Mouse (Mus musculus): ENCODE data around the gene Pp2d1. TPM values are rescaled to one million over a fixed set of nuclear protein-coding genes. Genes with fewer than 3 reads are reported as not detected.

The Pp2d1 gene
- total and polyA plus RNA-seq, 3 experiments, result not detected

DNA sequence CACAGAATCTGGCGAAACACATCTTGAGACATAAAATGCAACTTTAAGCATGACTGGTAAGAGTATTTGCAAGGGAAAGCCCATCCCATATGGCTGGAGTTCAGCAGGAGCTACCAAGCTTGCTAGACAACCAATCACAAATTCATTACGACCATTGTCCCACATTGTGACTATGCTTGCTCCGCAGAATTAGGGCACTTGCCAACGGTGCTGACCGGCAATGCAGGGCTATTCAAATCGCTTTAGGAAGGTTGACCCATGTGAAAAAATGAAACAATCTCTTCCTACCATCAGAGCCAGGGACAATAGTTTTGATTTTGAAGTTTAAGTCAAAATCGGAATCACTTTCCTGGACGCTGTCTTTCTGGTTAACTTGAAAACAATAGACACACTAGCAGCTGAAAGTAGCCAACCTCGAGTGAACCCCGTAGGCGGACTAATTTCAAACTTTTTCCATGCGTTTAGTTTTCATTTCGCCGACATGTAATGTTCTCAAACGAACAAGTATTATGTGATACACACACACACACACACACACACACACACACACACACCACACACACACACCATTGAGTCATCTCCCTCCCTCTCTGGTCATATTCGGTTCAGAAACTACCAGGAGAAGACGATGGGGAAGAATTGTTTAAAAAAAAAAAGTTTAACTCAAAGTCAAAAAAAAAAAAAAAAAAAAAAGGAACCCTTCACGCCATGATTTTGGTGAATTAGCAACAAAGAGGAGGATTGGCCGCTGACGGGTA, 27.1 kb upstream of the Pp2d1 start, which contains the start of gene Kat2b (continued):
- TF ChIP-seq IRF4 (IDR thresholded peaks at IDR 0.05; ENCODE audit: low read depth, low read length) (0 out of 2 replicates have a peak, but pooled peaks have one; percentile 10), SMC3 (IDR thresholded peaks at IDR 0.05; ENCODE audit: low read depth, low read length) (no peak), RAD21 (IDR thresholded peaks at IDR 0.05; ENCODE audit: low read depth, low read length) (no peak), NRF1 (IDR thresholded peaks at IDR 0.05; ENCODE audit: low read depth, low read length) (no peak), POLR2A (IDR thresholded peaks at IDR 0.05; ENCODE audit: low read depth, low read length) (no peak), MAZ (IDR thresholded peaks at IDR 0.05; ENCODE audit: low read depth, low read length) (0 out of 2 replicates have a peak, but pooled peaks have one; percentile 17), CHD2 (IDR thresholded peaks at IDR 0.05; ENCODE audit: low read length) (no peak), ZC3H11A (IDR thresholded peaks at IDR 0.05; ENCODE audit: low read depth, low read length) (no peak), MXI1 (IDR thresholded peaks at IDR 0.05; ENCODE audit: low read depth, low read length) (no peak; the same call in 1 of the 2 replicates), CHD1 (IDR thresholded peaks at IDR 0.05; ENCODE audit: low read depth, low read length) (peak; percentile 47; the same call in 1 of the 2 replicates), JUN (IDR thresholded peaks at IDR 0.05; ENCODE audit: insufficient read depth, low read depth, low read length) (no peak), ZNF384 (IDR thresholded peaks at IDR 0.05; ENCODE audit: low read depth, low read length) (peak; percentile 92), E2F4 (IDR thresholded peaks at IDR 0.05; ENCODE audit: insufficient replicate concordance, low read depth, low read length) (no peak), HCFC1 (IDR thresholded peaks at IDR 0.05; ENCODE audit: low read depth, low read length) (no peak; the same call in 1 of the 2 replicates)

DNA sequence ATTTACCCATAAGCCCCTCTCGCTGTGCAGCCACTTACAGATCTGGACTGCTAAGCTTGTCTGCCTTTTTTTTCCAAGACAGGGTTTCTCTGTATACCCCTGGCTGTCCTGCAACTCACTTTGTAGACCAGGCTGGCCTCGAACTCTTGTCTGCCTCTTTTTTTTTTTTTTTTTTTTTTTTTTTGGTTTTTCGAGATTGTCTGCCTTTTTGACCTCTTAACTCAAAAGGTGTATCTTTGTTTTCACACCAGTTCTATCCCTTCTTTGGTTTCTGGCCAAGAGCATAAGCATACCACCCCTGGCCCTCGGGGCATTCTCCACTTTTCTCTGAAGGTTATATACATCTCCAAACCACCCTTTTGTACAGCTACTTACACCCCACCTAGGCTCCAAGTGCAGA, 25.6 kb upstream of the Pp2d1 start:
- dilution Hi-C loops (cut with MboI; ENCODE audit: extremely low pct_ligation_motif_present, extremely low pct_unique_long_range_greater_than_20kb, low sequenced_read_pairs), result no loop called here
- H3K27ac ChIP-seq (ENCODE audit: insufficient read depth, low read depth), result no peak overlapping the region
- TF ChIP-seq BHLHE40 (IDR thresholded peaks at IDR 0.05; ENCODE audit: low read depth, low read length), result no peak
- TF ChIP-seq POLR2AphosphoS2 (IDR thresholded peaks at IDR 0.05; ENCODE audit: low read depth, low read length), result no peak
- no peak for TF ChIP-seq ZC3H11A (IDR thresholded peaks at IDR 0.05; ENCODE audit: low read depth, low read length)
- no peak for TF ChIP-seq SIN3A (IDR thresholded peaks at IDR 0.05; ENCODE audit: low read length)
- TF ChIP-seq USF1 (IDR thresholded peaks at IDR 0.05; ENCODE audit: low read depth, low read length), result no peak
- no peak for TF ChIP-seq USF2 (conservative IDR thresholded peaks at IDR 0.05; ENCODE audit: low read depth, low read length)
- no peak for TF ChIP-seq UBTF (IDR thresholded peaks at IDR 0.05; ENCODE audit: low read depth, low read length)
- no peak for TF ChIP-seq NRF1 (IDR thresholded peaks at IDR 0.05; ENCODE audit: low read depth, low read length)
- TF ChIP-seq MYC (IDR thresholded peaks at IDR 0.05; ENCODE audit: low read depth, low read length), result no peak

More for the DNA sequence above, 25.6 kb upstream of the Pp2d1 start:
- peaks cover 0 to 18% of the 10 kb centered on the region in 2 experiments; a peak in 2 of 4 replicates for H3K4me1 ChIP-seq (ENCODE audit: control insufficient read depth in 1 of 2, insufficient read depth in 2 of 2)
- no peak overlapping the region for H3K4me3 ChIP-seq (replicated peaks in 1 of 3; ENCODE audit: low read depth in 2 of 3, low read length in 2 of 3, poor library complexity in 1 of 3)
- no peak overlapping the region for H3K4me2 ChIP-seq (ENCODE audit: insufficient read depth, low read depth, poor library complexity, severe bottlenecking)
- H3K36me3 ChIP-seq (replicated peaks in 1 of 2; ENCODE audit: control insufficient read depth in 1 of 2, insufficient read depth in 1 of 2, low read length in 1 of 2), result no peaks in the 10 kb centered on the region
- no peak overlapping the region for H3K9ac ChIP-seq (ENCODE audit: insufficient read depth, low read depth)
- H3K79me2 ChIP-seq (replicated peaks; ENCODE audit: control insufficient read depth, extremely low read depth, insufficient read depth, poor library complexity, severe bottlenecking), result peaks cover 11% of the 10 kb centered on the region; the same call in 1 of the 2 replicates
- no peaks in the 10 kb centered on the region for H3K27me3 ChIP-seq (replicated peaks)
- DNase-seq (ENCODE audit: extremely low read depth), result no peak
- in situ Hi-C loops (cut with MboI; ENCODE audit: low pct_ligation_motif_present, low pct_unique_long_range_greater_than_20kb, low sequenced_read_pairs), result no loop called here
- H3K9me3 ChIP-seq (replicated peaks; ENCODE audit: low read length), result no peaks in the 10 kb centered on the region

Measured in CH12.LX (cell line).